Mouse (Mus musculus): ENCODE results near the gene Sytl4. TPM values are rescaled to one million over a fixed set of nuclear protein-coding genes. Genes with fewer than 3 reads are reported as not detected.
A peak's percentile ranks its signal among the peaks of the same experiment; 100 is the strongest.

Gene Sytl4
- 0.46 TPM in 2 replicates for polyA plus RNA-seq (2012; rRNA removed)

DNA sequence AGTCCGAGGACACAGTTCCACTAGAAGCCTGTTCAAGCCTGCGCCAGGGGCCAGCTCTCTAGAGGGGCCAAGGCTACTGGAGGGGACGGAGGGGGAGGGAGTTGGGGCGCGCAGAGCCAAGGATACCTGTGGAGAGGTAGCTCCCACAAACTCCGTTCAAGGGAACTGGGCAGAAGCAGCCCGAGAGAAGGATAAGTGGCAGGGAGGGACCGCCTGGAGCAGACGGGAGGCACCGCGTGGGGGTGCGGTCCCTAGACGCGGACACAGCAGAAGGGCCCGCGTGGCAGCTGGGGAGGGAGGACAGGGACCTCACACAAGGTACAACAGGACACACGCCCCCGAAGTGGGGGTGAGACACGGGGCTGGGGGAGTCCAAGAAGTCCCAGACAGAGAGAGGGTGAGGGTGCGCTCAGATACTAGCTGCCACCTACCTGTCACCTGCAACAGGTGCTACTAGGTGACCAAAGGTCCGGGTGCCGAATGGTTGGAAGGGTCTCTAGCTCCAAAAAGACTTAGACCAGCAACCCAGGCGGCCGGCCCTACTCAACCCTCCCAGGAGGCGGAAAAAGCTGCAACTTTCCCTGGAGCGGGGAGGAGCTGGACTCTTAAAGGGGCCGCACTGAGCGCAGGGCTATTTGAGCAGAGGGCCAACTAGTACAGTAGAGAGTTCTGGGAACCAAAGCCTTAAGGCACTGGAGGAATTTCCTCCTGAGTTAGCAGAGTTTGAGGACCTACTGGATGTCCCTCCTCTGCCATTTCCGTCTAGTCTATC, at the start of gene Sytl4:
TSS of gene Sytl4 (minus strand) at position 582 of the 772 bp plus-strand sequence.
- DNase-seq (ENCODE audit: extremely low spot score in 1 of 2, low spot score in 1 of 2): no peak

DNA sequence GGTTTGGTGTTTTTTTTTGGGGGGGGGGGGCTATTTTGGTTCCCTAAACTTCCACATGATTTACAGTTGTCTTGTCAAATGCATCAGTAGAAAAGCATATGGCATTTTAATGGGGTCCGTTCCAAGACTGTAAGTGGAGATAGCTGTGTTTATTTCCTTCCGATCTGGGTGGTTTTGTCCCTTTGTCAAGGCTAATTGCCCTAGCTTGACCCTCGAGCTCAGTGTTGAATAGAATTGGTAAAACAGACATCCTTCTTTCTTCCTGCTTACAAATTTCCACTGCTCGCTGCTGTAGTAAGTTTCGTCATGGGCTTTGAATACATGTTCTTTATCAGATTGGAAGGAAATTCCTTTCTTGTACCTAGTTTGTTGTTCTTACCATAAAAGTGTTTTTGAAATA, 39.1 kb upstream of the Sytl4 start:
- no peak for DNase-seq (ENCODE audit: extremely low spot score in 1 of 2, low spot score in 1 of 2)

DNA sequence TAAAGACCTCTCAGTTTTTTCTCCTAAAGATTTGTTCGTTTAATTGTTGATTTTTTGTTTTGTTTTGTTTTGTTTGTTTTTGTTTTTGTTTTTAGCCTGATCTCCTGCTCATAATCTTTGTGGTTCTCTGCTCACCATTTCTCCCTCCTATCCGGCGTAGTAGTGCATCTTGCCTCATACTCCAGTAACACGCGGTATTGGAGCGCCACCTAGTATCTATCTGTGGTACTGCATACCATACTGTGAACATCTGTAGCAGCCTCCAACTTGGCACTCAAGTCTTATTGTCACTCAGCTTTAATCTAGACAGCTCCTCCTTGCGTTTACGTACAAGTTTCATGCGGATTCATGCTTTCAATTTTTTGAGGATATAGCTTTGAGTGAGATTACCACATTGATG, 37.4 kb upstream of the Sytl4 start:
- DNase-seq (ENCODE audit: extremely low spot score in 1 of 2, low spot score in 1 of 2): peak; percentile 29 to 86

DNA sequence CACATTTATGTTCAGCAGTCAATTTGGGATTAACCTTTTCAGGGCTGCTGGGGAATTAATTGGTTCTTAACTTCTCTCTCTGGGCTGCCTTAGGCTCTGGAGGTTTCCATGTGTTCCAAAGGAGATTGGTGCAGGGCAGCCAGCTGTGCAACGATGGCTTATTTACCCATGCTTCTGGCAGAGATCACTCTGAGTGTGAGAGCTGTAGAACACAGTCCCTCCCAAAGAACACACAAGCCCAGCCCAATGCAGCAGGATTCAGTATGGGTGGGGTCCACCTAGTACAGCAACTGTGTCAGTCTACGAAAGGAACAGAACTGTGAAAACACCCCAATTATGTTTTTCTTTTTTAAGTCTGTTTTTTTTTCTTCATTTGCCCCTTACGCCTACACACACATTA, 14.3 kb upstream of the Sytl4 start:
- no peak for DNase-seq (ENCODE audit: extremely low spot score in 1 of 2, low spot score in 1 of 2)

DNA sequence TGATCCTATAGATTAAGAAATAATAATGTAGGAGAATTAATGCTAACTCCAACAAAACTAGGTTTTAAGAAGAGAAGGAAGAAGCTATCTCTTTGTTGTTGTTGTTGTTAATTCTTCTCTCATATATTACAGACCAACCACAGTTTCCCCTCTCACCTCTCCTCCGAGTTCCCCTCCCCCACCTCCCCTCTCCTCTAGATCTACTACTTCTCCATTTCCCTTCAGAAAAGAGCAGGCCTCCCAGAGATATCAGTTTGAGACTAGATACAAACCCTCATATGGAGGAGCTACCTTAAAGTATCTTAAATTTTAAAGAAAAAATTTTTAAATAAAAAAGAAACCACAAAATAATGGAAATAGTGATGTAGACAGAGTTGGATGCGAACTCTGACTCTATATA, 17.0 kb downstream of the Sytl4 start:
- no peak for DNase-seq (ENCODE audit: extremely low spot score in 1 of 2, low spot score in 1 of 2)

DNA sequence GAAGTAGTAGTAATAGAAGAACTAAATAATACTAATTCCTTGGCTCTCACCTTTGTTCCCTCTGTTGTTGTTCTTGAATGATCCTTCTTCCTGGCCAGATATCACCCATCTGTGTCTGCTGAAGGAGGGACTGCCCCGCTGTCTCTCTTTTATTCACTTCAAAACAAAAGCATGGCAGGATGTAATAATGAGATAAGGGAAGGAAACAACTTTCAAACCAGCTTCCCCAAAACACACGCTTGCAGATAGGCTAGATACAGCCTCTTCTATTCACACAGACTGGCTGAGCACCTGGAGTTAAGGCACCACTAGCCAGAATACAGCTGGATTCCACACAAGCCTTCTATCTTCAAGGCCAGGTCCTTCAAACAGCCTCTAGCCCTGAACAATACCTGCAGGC, 21.0 kb downstream of the Sytl4 start:
- no peak for DNase-seq (ENCODE audit: extremely low spot score in 1 of 2, low spot score in 1 of 2)

DNA sequence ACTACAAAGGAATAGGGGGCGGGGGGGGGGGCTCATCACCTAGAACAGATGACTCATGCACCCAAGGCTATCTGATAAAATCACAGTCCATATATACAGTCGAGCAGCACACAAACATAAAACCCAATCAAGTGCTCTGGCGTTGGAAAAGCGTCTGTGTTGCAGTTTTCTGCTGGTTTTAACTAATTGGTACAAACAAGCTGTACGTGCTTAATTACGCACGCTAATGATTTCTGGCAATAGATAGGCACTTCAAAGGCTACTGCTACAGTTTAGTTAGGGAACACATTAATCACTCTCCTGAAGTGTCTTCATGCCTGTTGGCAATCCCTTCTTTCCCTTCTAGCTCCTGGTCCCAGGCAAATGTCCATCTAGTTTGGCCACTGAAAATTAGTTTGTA, 27.0 kb downstream of the Sytl4 start:
- DNase-seq (ENCODE audit: extremely low spot score in 1 of 2, low spot score in 1 of 2): no peak

DNA sequence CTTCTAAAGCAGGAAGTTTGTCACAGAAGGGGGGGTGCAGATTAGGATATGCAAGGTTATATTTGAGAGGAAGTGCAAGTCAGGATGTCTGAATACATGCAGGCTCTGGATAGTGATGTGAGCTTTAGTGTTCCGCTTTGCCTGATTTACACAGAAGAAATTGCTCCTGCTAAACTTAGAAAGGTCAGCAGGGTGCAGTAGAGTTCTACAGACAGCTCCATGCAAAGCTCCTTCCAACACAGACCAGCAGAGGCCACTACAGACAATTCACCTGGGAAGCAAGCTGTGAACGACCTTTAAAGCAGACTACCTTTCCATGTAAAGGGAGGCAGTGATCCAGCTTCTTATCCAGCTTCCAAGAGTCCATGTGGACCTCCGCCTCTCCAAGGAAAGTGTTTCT, 34.2 kb downstream of the Sytl4 start:
- peak; percentile 6 to 62 for DNase-seq (ENCODE audit: extremely low spot score in 1 of 2, low spot score in 1 of 2)

DNA sequence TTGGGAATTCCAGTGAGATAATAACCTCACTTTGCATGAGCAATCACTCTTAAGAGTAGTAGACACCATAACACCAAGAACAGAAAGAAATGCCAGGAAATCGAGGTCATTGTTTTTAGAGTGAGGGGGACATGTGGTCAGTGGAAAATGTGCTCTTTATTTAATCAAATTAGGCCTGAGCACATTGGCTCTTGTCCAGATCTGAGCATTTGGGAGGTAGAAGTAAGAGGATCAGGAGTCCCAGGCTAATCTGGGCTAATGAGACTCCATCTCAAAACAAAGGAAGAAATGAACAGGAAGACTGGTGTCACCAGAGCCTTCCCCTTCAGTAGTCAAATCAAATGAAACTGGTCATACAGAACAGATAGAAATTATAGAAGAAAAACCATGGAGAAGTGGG, 42.1 kb downstream of the Sytl4 start:
- DNase-seq (ENCODE audit: extremely low spot score in 1 of 2, low spot score in 1 of 2): no peak

DNA sequence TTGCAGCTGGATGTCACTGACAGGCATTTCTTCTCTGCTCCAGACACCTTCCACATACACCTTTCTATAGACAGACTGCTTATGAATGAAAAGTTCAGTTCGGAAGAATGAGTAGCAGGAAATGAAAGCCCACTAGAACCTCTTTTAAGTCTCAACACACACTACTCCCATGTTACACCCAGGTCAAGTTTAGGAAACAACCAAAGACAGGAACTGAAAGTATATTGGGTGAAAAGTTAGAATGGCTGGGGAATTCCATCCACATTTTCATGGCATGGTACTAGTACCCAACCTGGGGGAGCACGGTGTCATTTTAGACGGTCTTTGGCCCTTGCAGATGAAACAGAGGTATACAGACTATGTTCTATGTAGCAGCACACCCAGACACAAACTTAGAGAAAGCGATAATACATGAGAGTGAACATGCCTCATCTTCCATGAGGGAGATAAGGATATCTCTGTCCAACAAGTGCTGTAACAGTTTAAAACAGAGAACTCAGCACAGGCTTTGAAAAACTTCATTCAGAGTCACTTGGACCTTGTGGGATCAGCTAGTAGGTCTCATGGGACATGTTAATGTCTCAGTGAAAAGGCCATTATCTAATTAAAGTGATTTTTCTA, 44.9 kb downstream of the Sytl4 start:
- no peak for DNase-seq (ENCODE audit: extremely low spot score in 1 of 2, low spot score in 1 of 2)

DNA sequence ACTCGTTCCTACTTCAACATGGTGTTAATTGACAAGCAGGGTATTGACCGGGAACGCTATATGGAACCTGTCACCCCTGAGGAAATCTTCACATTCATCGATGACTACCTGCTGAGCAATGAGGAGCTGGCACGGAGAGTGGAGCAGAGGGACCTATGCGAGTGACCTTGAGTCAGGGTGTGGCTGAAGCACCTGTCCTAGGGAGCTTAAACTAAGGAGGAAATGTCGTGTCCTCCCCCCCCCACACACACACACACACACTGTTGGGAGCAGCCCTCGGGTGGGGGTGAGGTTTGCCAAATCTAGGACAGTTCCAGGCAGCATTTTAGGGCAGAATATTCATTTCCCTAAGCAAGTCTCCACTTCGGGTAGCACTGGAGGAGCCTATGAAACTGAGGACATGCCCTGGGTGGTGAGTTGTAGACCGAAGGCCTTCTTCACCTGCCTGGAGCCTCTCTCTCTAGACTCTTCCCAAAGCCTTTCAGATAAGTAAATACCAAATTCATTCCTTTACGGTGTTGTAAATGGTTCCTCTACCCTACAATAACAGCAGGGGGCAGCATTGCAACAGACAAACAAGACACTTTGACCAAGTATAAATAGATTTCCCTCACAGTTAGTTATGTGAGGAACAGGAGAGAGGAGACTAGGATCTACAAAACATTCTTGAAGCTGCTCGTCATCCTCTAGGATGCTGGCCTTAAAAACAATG, 50.2 kb downstream of the Sytl4 start:
- peak; percentile 2 to 78 for DNase-seq (ENCODE audit: extremely low spot score in 1 of 2, low spot score in 1 of 2)

DNA sequence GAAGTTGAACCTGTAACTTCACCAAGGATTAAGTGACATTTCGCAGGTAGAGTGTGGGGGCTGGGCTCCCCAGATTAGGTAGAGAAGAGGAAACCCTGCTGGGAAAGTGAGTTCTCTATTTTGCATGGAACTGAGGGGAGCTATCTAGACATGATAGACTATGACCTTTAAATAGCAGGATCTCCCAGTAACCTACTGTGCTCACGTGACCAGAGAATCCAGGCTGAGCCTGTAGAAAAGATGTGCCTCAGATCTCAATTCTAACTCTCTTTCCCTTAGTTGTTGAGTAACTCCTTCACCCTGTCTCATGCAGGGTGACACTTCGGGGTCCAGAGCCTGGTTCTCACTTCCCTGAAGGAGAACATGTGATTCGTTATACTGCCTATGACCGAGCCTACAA, 54.9 kb downstream of the Sytl4 start:
- no peak for DNase-seq (ENCODE audit: extremely low spot score in 1 of 2, low spot score in 1 of 2)

DNA sequence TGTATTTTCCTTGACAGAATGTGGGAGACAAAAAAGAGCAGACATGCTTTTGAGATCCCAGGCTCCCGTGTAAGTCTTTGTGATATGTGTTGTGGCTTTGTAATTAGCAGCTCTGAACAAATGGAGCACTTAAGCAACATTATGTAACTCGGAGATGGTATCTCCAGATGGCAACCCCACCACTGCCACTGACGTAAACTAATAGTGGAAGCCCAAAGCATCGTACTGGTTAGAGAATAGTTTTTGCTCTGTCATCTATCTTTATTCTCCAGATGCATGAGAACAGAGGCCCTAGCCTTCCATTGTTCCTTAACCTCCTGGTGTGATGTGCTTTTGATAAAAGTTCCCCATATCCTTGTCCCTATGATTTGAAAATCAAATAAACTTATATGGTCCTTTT, 60.4 kb downstream of the Sytl4 start:
- no peak for DNase-seq (ENCODE audit: extremely low spot score in 1 of 2, low spot score in 1 of 2)

DNA sequence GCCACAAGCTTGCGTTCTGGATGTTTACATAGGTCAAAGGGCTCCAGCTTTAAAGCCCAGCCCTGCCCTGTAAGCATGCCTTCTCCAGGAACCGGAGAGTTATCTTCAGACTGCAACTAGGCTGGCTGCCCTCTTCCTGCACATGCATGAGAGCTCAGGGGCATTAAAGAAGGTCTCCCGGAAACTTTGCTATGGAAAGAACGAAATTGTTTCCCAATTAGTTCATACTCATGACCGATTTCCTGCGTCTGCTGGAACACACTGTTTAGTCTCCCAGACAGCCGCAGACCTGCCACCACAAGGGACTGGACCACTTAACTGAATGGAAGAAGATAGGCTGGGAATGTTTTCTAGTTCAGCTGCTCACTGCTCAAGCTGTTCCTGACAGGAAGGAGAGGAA, 67.4 kb downstream of the Sytl4 start:
- no peak for DNase-seq (ENCODE audit: extremely low spot score in 1 of 2, low spot score in 1 of 2)

DNA sequence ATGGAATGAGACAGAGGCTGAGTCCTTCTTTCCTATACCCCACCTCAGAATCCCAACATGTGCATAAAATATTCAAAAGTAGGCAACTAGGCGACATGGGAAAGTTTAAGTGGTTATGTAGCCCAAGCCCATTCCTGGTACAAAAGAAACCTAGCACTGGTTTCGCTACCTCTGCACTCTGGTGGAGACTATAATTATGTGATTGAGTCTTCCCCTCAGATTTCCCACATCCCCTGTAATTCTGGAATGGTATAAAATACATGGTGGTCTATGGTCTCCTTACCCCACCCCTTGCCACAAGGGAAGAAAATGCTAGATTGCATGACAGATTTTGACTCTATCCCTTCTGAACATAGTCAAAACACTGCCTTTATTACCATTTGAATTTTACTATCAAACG, 68.6 kb downstream of the Sytl4 start:
- no peak for DNase-seq (ENCODE audit: extremely low spot score in 1 of 2, low spot score in 1 of 2)

DNA sequence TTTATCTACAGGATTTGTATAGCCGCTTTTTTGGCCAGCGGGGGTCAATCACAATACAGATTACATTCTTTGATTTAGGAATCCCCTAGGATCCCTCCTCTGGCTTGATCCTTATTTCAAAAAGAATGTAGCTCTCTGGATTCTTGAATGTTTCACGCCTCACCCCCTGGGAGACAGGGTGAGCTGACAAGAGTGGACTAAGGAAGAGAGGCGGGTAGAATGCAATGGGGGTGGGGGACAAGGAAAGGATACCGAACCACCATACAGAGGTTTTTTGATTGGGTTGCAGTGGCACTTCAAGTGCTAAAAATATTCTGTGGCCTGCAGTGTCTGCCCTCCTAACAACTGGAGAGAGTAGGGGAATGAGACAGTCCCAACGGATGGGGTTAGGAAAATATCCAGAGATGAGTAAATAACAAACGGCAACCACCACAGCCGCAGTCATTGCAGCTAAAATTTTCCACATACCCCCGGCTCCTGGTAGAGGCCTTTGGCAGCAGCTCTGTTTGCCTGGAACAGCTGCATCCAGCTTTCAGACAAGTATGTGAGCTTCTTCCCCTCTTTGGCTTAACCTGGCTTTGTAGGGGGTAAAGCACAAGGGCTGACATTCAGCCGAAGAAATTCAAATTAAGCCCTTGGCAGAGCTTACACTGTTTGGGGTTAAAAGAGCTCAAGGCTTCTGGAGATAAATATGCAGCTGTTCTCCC, 70.1 kb downstream of the Sytl4 start:
- DNase-seq (ENCODE audit: extremely low spot score in 1 of 2, low spot score in 1 of 2): no peak

DNA sequence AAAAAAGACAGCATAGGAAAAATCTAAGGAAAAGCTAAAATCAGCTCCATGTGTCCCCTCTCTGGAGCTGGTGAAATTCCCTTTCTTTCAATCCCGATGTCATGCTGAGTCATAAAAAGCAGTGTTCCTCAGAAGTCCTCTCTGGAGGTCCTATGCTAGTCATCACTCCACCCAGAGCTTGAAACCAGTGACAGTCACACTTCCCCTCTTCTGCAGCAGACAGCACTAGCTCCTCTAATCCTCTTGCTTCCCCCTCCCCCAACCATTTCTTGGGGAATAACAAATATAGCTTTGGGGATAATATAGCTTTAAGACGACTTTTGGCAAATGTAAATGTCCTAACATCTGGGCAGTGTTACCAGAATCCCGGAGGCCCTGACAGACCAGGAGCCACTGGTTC, 73.4 kb downstream of the Sytl4 start, which contains the start of gene Srpx2:
TSS of gene Srpx2 (plus strand) at position 166 of the 400 bp plus-strand sequence.
- no peak for DNase-seq (ENCODE audit: extremely low spot score in 1 of 2, low spot score in 1 of 2)

DNA sequence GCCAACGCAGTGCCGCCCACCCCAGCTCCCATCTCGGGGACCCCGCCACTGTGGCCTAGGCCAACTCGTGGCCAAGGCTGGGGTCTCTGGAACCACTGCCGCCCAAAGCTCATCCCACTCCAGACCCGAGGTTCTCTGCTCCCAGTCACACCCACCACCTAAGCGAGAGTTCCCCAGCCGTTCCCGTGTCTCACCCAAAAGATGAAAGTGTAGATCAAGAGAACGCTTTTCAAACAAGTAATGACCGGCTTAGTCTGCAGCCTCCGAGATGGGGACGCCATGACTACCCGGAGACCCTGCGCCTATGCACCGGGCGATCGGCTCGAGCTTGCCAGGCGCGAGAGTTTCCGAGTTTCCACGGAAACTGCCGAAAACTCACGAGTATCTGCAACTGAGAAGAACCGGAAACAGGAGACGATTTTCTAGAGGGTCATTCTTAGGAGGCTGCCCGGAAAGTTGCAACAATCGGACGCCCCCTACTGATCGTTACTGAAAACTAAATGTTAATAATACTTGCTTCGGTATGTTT, 83.5 kb downstream of the Sytl4 start, which contains the start of gene Tspan6:
TSS of gene Tspan6 (minus strand) at position 416 of the 529 bp plus-strand sequence.
- DNase-seq (ENCODE audit: extremely low spot score in 1 of 2, low spot score in 1 of 2): peak; percentile 61 to 89

DNA sequence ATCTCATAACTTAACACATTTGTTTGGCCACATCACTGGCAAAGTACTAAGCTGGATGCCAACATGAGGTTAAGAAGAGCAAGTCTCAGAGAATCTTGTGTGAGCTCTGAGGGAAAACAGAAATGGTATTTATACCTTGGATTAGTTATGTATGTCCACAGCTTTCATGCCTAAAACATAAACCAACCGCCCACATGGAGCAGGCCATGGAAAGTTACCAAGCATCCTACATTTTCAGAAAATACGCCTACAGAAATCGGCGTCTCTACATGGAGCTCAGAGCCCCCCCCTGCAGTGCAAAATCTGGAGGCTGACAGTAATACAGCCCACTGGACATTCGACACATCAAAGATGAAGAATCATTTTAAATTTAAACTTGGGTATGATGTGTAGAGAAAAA, 93.5 kb downstream of the Sytl4 start:
- DNase-seq (ENCODE audit: extremely low spot score in 1 of 2, low spot score in 1 of 2): peak; percentile 5 to 36

DNA sequence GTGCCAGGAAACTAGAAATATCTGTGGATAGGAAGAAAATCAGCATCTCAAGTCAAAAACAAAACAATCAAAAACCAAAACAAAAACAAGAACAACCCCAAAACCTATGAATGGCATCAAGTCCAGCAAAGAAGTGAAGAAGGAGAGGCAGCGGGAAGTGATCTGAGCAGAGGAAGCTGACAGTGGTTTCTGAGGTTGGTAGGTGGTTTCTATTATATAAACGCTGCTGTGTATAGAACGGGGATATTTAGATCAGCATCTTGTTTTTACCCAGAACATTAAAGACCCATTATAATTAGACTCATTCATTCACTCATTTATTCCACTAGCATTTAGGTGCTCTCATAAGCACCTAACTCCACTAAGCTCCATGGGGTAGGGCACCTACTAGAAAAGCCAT, 94.3 kb downstream of the Sytl4 start:
- no peak for DNase-seq (ENCODE audit: extremely low spot score in 1 of 2, low spot score in 1 of 2)

Measured in frontal cortex, adult 2 months (tissue).